Mouse (Mus musculus) gastrocnemius, postnatal 14 days (tissue): Measurements from ENCODE around the gene Rhox3f. TPM values are rescaled to one million over a fixed set of nuclear protein-coding genes. Genes with fewer than 3 reads are reported as not detected.
"Not testable (repeated sequence)": the region's sequence is repeated elsewhere in the genome, so short reads cannot be mapped to it uniquely, and the experiment has no call there.

ENCODE experiments used
- DNase-seq: peaks from one replicate; pipeline ENCODE4 v3.0.0; 2021; ENCODE audit warnings: mixed read lengths
- intact Hi-C: fragments of 180-260 bp; cut with DNase I; formaldehyde crosslinking; loops from one replicate; pipeline ENCODE4 v1.15.1; 2025; ENCODE audit warnings: low total_unique reads
- long read RNA-seq, 2 experiments: library from polyadenylated mRNA; stranded (forward); transcript quantifications; one replicate each; pipeline ENCODE4 v2.0.0; 2021
- total RNA-seq, 2 experiments: library from RNA; stranded (reverse); gene quantifications; 2 replicates each; pipeline ENCODE4 v1.2.3; 2021

Gene Rhox3f
- total RNA-seq = not detected
- long read RNA-seq, experiment 1 = 0 reads
- long read RNA-seq, experiment 2 = 0 reads

GRCm38 (mm10) chrX:37580692-37581091 lies at the start of gene Rhox3f:
Rhox3f (plus strand) TSS chrX:37580992.
- DNase-seq, intact Hi-C loops: not testable (repeated sequence)

- intact Hi-C loops, DNase-seq: not testable (repeated sequence)
Measured at GRCm38 (mm10) chrX:37541719-37542118, 39.1 kb upstream of the Rhox3f start, which contains the start of gene Rhox3e. Rhox3e (plus strand) TSS chrX:37542019.

GRCm38 (mm10) chrX:37557112-37557511 lies 23.7 kb upstream of the Rhox3f start, which contains the start of gene Rhox4e:
Rhox4e (plus strand) TSS chrX:37557412.
- intact Hi-C loops, DNase-seq: not testable (repeated sequence)

- DNase-seq, intact Hi-C loops: not testable (repeated sequence)
Measured at GRCm38 (mm10) chrX:37571105-37571504, 9.7 kb upstream of the Rhox3f start, which contains the start of gene Rhox2f. Rhox2f (plus strand) TSS chrX:37571405.

GRCm38 (mm10) chrX:37572638-37573037 lies 8.2 kb upstream of the Rhox3f start:
- DNase-seq, intact Hi-C loops: not testable (repeated sequence)

- DNase-seq, intact Hi-C loops: not testable (repeated sequence)
Measured at GRCm38 (mm10) chrX:37607604-37608003, 26.8 kb downstream of the Rhox3f start, which contains the start of gene Rhox4f. Rhox4f (minus strand) TSS chrX:37607704.

- DNase-seq, intact Hi-C loops: not testable (repeated sequence)
Measured at GRCm38 (mm10) chrX:37628512-37628911, 47.7 kb downstream of the Rhox3f start, which contains the start of gene Rhox3g. Rhox3g (minus strand) TSS chrX:37628612.

Other genes starting within 250 kb of the Rhox3f start
- gene Rhox3a2, start 201.0 kb upstream of the Rhox3f start, total RNA-seq = under 1 TPM in 1 of 2 experiments, not detected in 1; 0.35 TPM
- not detected for gene Rhox4a2, start 190.1 kb upstream of the Rhox3f start, total RNA-seq
- not detected for gene Rhox2b, start 168.9 kb upstream of the Rhox3f start, total RNA-seq
- not detected for gene Rhox4b, start 148.5 kb upstream of the Rhox3f start, total RNA-seq
- not detected for gene Rhox2c, start 127.3 kb upstream of the Rhox3f start, total RNA-seq
- gene Rhox3c, start 122.4 kb upstream of the Rhox3f start, total RNA-seq = not detected
- not detected for gene Rhox4c, start 100.7 kb upstream of the Rhox3f start, total RNA-seq
- not detected for gene Rhox2d, start 87.6 kb upstream of the Rhox3f start, total RNA-seq
- not detected for gene Rhox4d, start 66.6 kb upstream of the Rhox3f start, total RNA-seq
- gene Rhox2e, start 50.5 kb upstream of the Rhox3f start, total RNA-seq = not detected
- gene Rhox3e, start 39.0 kb upstream of the Rhox3f start, total RNA-seq = not detected
- not detected for gene Rhox4e, start 23.6 kb upstream of the Rhox3f start, total RNA-seq
- gene Rhox2f, start 9.6 kb upstream of the Rhox3f start, total RNA-seq = not detected
- not detected for gene Rhox4f, start 26.7 kb downstream of the Rhox3f start, total RNA-seq
- not detected for gene Rhox3g, start 47.6 kb downstream of the Rhox3f start, total RNA-seq
- gene Rhox2g, start 62.5 kb downstream of the Rhox3f start, total RNA-seq = not detected
- not detected for gene Rhox4g, start 70.3 kb downstream of the Rhox3f start, total RNA-seq
- not detected for gene Rhox3h, start 87.8 kb downstream of the Rhox3f start, total RNA-seq
- not detected for gene Rhox2h, start 92.3 kb downstream of the Rhox3f start, total RNA-seq
- gene Rhox5, start 223.8 kb downstream of the Rhox3f start, total RNA-seq = not detected
- not detected for gene Rhox6, start 245.9 kb downstream of the Rhox3f start, total RNA-seq